Mouse (Mus musculus): Measurements from ENCODE around the gene Rbm19. TPM values are rescaled to one million over a fixed set of nuclear protein-coding genes. Genes with fewer than 3 reads are reported as not detected.
A peak's percentile ranks its signal among the peaks of the same experiment; 100 is the strongest.

Gene Rbm19
- polyA plus RNA-seq, 1 experiment from 2014 or later, result 20.2 TPM

DNA sequence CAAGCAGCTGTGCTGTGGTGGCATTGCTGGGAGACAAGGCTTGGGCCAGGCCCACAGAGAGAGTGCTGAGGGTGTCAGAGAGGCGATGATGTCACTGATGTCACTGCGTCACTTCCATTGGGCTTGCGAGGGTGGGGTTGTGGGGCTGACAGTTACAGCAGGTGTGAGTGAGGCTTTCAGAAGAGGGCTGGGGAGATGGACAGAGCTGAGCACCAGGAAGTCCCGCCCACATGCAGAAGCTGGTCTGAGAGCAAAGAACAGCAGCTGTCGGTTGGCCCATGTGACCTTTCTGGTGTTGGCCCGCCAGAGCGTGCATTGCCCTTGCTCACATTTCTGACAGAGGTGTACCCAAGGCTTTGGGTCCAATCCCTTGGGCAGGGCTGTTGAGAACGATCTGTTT is 23.0 kb downstream of the Rbm19 start:
- no peak overlapping the region for H3K27ac ChIP-seq
- H3K4me2 ChIP-seq (replicated peaks), result no peak overlapping the region
- H3K9me3 ChIP-seq (ENCODE audit: control insufficient read depth, low read length), result no peaks in the 10 kb centered on the region
- H3K36me3 ChIP-seq (replicated peaks; ENCODE audit: control insufficient read depth, insufficient read depth), result peaks cover 30% of the 10 kb centered on the region
- ATAC-seq (ENCODE audit: low FRiP score) (no peak), DNase-seq (ENCODE audit: low spot score) (no peak)
- no peaks in the 10 kb centered on the region for H3K27me3 ChIP-seq (ENCODE audit: control insufficient read depth, insufficient read depth, low read length)
- WGBS, result 75% methylated on average over 8 of the region's 8 CpGs
- H3K4me1 ChIP-seq (replicated peaks; ENCODE audit: control insufficient read depth, insufficient read depth, low read length), result peaks cover 7% of the 10 kb centered on the region
- H3K4me3 ChIP-seq (replicated peaks; ENCODE audit: low read length), result no peak overlapping the region
- H3K9ac ChIP-seq, result no peak overlapping the region

DNA sequence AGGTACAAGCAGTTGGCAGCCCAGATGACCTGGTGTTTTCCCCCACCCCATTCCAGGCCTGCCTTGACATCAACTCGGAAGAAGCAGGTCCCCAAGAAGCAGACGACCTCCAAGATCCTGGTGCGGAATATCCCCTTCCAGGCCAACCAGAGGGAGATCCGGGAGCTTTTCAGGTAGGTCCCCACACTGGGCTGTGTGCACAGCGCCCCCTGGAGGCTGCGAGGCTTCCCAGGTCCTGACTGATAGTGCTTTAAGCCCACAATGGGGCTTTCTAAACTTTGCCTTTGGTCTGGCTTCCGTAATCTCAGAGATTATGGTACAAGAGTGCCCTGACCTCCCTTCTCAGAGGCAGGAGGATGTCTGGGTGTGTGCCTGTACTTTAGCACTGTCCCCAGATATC is 27.7 kb downstream of the Rbm19 start:
- H3K27me3 ChIP-seq (ENCODE audit: control insufficient read depth, insufficient read depth, low read length), result no peaks in the 10 kb centered on the region
- no peak overlapping the region for H3K4me2 ChIP-seq (replicated peaks)
- ATAC-seq (ENCODE audit: low FRiP score) (no peak), DNase-seq (ENCODE audit: low spot score) (no peak)
- H3K4me1 ChIP-seq (replicated peaks; ENCODE audit: control insufficient read depth, insufficient read depth, low read length), result peaks cover 8% of the 10 kb centered on the region; the same call in 1 of the 2 replicates
- H3K9ac ChIP-seq, result no peak overlapping the region
- 48% methylated on average over 7 of the region's 7 CpGs for WGBS
- H3K27ac ChIP-seq, result no peak overlapping the region
- H3K36me3 ChIP-seq (replicated peaks; ENCODE audit: control insufficient read depth, insufficient read depth), result peaks cover 36% of the 10 kb centered on the region
- no peaks in the 10 kb centered on the region for H3K9me3 ChIP-seq (ENCODE audit: control insufficient read depth, low read length)
- no peak overlapping the region for H3K4me3 ChIP-seq (replicated peaks; ENCODE audit: low read length)

DNA sequence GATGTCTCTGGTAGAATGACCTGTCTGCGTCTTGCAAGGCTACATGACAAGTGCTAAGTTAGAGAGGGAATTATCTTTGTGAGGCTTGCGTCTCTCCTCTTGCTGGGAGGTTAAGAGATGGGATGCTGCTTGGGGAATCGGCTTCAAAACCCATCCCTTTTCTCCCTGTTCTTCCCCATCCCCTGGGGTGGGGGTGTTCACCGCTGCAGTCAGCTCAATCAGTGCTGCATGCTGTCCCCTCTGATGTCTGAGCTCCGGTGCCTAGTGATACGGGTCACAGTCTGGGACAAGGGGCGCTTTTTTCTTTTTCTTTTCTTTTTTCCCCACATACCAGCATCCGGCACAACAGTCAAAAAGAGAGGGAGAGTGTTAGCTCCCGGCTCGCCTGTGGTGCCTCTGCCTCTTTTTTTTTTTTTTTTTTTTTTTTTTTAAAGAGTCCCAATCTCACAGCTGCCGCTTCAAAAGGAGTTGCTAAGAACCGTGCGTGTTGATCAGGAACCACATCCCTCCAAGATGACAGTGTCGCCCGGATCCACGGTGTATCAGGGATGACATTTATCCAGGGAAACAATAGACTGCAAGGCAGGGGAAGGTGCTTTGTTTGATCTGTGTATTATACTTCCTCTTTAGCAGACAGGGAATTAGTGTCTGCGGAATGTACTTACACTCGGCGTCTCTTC is 29.2 kb downstream of the Rbm19 start:
- Histone ChIP-seq H3K36me3 (replicated peaks; ENCODE audit: control insufficient read depth, insufficient read depth) (peaks cover 29% of the 10 kb centered on the region), H3K27ac (peak overlapping the region; percentile 90), H3K4me3 (replicated peaks; ENCODE audit: low read length) (peak overlapping the region; percentile 2; the same call in 1 of the 2 replicates), H3K4me1 (replicated peaks; ENCODE audit: control insufficient read depth, insufficient read depth, low read length) (peaks cover 8% of the 10 kb centered on the region; the same call in 1 of the 2 replicates), H3K9me3 (ENCODE audit: control insufficient read depth, low read length) (no peaks in the 10 kb centered on the region), H3K27me3 (ENCODE audit: control insufficient read depth, insufficient read depth, low read length) (no peaks in the 10 kb centered on the region), H3K9ac (peak overlapping the region; percentile 62), H3K4me2 (replicated peaks) (peak overlapping the region; percentile 40)
- peak; percentile 39; the same call in 1 of the 2 replicates for ATAC-seq (ENCODE audit: low FRiP score)
- DNase-seq (ENCODE audit: low spot score), result no peak
- 30% methylated on average over 19 of the region's 19 CpGs for WGBS

DNA sequence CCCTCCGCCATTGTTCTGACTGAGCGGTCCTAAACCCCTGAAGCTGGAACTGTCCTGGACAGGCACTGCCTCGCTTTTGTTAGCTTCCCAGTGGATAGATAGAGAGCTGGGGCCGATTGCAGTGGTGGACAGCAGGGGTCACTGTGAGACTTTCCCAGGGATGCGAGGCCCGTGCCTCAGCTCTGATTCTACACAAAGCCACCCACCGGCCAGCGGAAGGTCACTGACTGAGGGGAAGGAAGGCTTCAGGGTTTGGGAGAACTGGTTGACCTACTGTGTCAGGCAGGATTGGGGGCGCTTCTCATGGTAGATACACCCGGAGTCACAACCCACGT is 29.8 kb downstream of the Rbm19 start:
- peak overlapping the region; percentile 40 for H3K4me2 ChIP-seq (replicated peaks)
- H3K4me3 ChIP-seq (replicated peaks; ENCODE audit: low read length), result 0 out of 2 replicates have a peak overlapping the region, but pooled peaks have one; percentile 2

DNA sequence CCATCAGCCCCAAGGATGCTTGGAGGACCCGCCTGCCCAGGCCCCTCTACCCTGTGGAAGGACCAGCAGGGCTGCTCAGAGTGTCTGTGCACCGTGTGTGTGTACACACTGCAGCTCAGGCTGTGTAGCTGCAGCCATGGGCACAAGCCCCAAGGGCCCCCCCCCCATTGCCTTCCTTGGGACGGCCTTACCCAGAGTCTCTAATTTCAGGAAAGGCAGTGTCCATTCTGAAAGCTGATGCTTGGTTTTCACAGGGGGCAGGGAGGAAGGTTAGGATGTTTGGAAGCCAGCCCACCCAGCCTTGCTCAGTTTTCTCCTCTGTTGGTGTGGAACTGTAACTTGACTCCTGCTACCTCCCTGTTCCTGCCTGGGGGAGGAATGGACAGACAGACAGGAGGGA is 30.6 kb downstream of the Rbm19 start:
- peaks cover 8% of the 10 kb centered on the region; the same call in 1 of the 2 replicates for H3K4me1 ChIP-seq (replicated peaks; ENCODE audit: control insufficient read depth, insufficient read depth, low read length)
- H3K36me3 ChIP-seq (replicated peaks; ENCODE audit: control insufficient read depth, insufficient read depth), result peaks cover 18% of the 10 kb centered on the region
- H3K4me3 ChIP-seq (replicated peaks; ENCODE audit: low read length), result no peak overlapping the region
- no peak overlapping the region for H3K4me2 ChIP-seq (replicated peaks)
- no peak for DNase-seq (ENCODE audit: low spot score)
- WGBS, result 85% methylated on average over 3 of the region's 3 CpGs
- peak overlapping the region; percentile 90; the same call in 1 of the 2 replicates for H3K27ac ChIP-seq
- H3K9ac ChIP-seq, result peak overlapping the region; percentile 8; the same call in 1 of the 2 replicates
- no peak for ATAC-seq (ENCODE audit: low FRiP score)
- no peaks in the 10 kb centered on the region for H3K27me3 ChIP-seq (ENCODE audit: control insufficient read depth, insufficient read depth, low read length)
- H3K9me3 ChIP-seq (ENCODE audit: control insufficient read depth, low read length), result no peaks in the 10 kb centered on the region

More for the DNA sequence above, 29.8 kb downstream of the Rbm19 start:
- Histone ChIP-seq H3K36me3 (replicated peaks; ENCODE audit: control insufficient read depth, insufficient read depth) (peaks cover 26% of the 10 kb centered on the region), H3K9ac (peak overlapping the region; percentile 62), H3K27me3 (ENCODE audit: control insufficient read depth, insufficient read depth, low read length) (no peaks in the 10 kb centered on the region), H3K27ac (peak overlapping the region; percentile 90), H3K9me3 (ENCODE audit: control insufficient read depth, low read length) (no peaks in the 10 kb centered on the region), H3K4me1 (replicated peaks; ENCODE audit: control insufficient read depth, insufficient read depth, low read length) (peaks cover 8% of the 10 kb centered on the region; the same call in 1 of the 2 replicates)
- ATAC-seq (ENCODE audit: low FRiP score), result peak; percentile 81
- 34% methylated on average over 11 of the region's 11 CpGs for WGBS
- peak; percentile 83 for DNase-seq (ENCODE audit: low spot score)

DNA sequence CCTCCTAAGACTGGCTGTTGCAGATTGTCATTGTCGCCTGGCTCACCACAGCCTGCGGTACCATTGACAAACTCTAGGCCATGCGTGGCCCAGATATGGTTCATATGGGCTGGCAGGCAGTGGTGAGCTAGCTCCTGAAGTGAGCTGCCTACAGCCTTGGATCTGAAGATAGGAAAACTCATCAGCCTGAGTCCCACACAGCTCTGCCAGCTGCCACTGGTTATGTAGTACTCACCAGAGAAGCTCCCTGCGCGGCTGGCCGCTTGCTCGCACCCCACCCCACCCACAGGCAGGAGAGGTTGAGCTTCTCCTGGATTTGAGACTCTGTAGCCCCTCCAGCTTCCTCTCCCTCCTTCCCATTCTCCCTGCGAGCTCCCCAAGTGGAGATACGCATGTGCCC is 32.0 kb downstream of the Rbm19 start:
- Histone ChIP-seq H3K4me1 (replicated peaks; ENCODE audit: control insufficient read depth, insufficient read depth, low read length) (peaks cover 8% of the 10 kb centered on the region; the same call in 1 of the 2 replicates), H3K27me3 (ENCODE audit: control insufficient read depth, insufficient read depth, low read length) (no peaks in the 10 kb centered on the region), H3K9ac (no peak overlapping the region), H3K36me3 (replicated peaks; ENCODE audit: control insufficient read depth, insufficient read depth) (peaks cover 12% of the 10 kb centered on the region), H3K9me3 (ENCODE audit: control insufficient read depth, low read length) (no peaks in the 10 kb centered on the region), H3K27ac (no peak overlapping the region), H3K4me3 (replicated peaks; ENCODE audit: low read length) (no peak overlapping the region), H3K4me2 (replicated peaks) (no peak overlapping the region)
- no peak for ATAC-seq (ENCODE audit: low FRiP score)
- DNase-seq (ENCODE audit: low spot score), result no peak
- WGBS, result 91% methylated on average over 9 of the region's 9 CpGs

DNA sequence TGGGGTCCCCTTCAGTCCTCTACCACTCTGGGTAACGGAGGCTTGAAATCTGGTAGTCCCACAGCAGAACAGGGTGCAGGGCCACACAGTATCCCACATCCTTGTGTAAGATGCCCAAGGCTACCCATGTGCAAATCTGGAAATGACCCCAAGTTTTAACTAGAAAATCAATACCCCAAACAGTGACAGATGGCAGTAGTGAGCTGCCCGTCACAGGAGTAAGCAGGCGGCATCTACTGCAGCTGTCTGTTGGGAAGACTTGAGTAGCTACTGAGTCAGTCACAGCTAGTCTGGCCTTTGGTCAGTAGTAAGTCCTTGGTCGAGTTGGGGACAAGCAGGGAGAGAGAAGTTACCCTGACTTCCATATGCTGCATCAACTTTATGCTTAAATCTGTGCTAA is 34.9 kb downstream of the Rbm19 start:
- Histone ChIP-seq H3K4me2 (replicated peaks) (no peak overlapping the region), H3K4me1 (replicated peaks; ENCODE audit: control insufficient read depth, insufficient read depth, low read length) (peaks cover 8% of the 10 kb centered on the region), H3K27me3 (ENCODE audit: control insufficient read depth, insufficient read depth, low read length) (no peaks in the 10 kb centered on the region), H3K9ac (no peak overlapping the region), H3K27ac (no peak overlapping the region), H3K4me3 (replicated peaks; ENCODE audit: low read length) (no peak overlapping the region), H3K9me3 (ENCODE audit: control insufficient read depth, low read length) (no peaks in the 10 kb centered on the region), H3K36me3 (replicated peaks; ENCODE audit: control insufficient read depth, insufficient read depth) (no peaks in the 10 kb centered on the region)
- no peak for DNase-seq (ENCODE audit: low spot score)
- no peak for ATAC-seq (ENCODE audit: low FRiP score)
- WGBS, result 71% methylated on average over 4 of the region's 4 CpGs

DNA sequence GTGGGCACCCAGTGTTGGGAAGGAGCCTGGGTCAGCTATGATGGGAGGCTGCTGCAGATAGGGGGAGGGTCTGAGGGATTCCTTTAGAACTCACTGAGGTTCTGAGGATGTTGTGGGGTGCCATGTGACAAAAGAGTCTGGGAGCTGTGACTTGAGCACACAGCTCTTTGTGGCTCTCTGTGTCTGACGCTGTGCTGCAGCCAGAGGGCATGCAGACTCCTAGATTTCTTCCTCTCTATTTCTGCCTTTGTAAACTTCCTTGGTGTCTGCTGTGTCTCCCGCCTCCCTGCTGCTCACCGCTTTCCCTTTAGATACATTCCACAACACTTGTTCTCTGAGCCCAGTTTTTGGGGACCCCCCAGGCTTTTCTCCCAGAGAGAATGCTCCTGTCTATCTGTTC is 36.9 kb downstream of the Rbm19 start:
- no peak overlapping the region for H3K27ac ChIP-seq
- no peaks in the 10 kb centered on the region for H3K36me3 ChIP-seq (replicated peaks; ENCODE audit: control insufficient read depth, insufficient read depth)
- no peak overlapping the region for H3K4me2 ChIP-seq (replicated peaks)
- no peaks in the 10 kb centered on the region for H3K27me3 ChIP-seq (ENCODE audit: control insufficient read depth, insufficient read depth, low read length)
- DNase-seq (ENCODE audit: low spot score) (peak; percentile 38), ATAC-seq (ENCODE audit: low FRiP score) (no peak)
- WGBS, result 79% methylated on average over 3 of the region's 3 CpGs
- H3K9ac ChIP-seq, result no peak overlapping the region
- no peaks in the 10 kb centered on the region for H3K9me3 ChIP-seq (ENCODE audit: control insufficient read depth, low read length)
- peaks cover 21% of the 10 kb centered on the region for H3K4me1 ChIP-seq (replicated peaks; ENCODE audit: control insufficient read depth, insufficient read depth, low read length)
- H3K4me3 ChIP-seq (replicated peaks; ENCODE audit: low read length), result no peak overlapping the region

DNA sequence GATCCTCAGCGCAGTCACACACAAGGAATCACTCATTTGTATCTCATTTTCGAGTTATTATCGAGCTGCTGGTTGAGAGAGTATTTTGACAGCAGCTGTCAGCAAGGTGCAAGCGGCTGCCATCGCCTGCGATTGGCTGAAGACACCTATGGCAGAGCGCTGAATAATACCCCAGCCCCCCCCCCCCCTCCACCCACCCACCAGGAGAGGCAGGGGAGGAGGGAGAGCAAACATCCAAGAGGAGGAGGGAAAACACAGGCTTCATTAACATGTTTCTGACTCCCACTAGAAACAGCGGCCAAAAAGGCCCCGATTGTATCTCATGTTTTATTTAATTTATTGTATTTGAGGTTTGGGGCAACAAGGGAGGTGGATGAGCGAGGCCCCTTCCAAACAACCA is 39.4 kb downstream of the Rbm19 start:
- Histone ChIP-seq H3K4me3 (replicated peaks; ENCODE audit: low read length) (no peak overlapping the region), H3K4me2 (replicated peaks) (no peak overlapping the region), H3K27ac (peak overlapping the region; percentile 72), H3K9ac (peak overlapping the region; percentile 31; the same call in 1 of the 2 replicates), H3K36me3 (replicated peaks; ENCODE audit: control insufficient read depth, insufficient read depth) (no peaks in the 10 kb centered on the region), H3K4me1 (replicated peaks; ENCODE audit: control insufficient read depth, insufficient read depth, low read length) (peaks cover 21% of the 10 kb centered on the region), H3K27me3 (ENCODE audit: control insufficient read depth, insufficient read depth, low read length) (no peaks in the 10 kb centered on the region), H3K9me3 (ENCODE audit: control insufficient read depth, low read length) (no peaks in the 10 kb centered on the region)
- ATAC-seq (ENCODE audit: low FRiP score) (no peak; the same call in 1 of the 2 replicates), DNase-seq (ENCODE audit: low spot score) (peak; percentile 44)
- 46% methylated on average over 10 of the region's 10 CpGs for WGBS
